In genomic region chr7:107749270-107749669, GRCm38 (mm10) we compare ENCODE assay signal across 9 mouse cellular contexts. TPM values are rescaled to one million over a fixed set of nuclear protein-coding genes. Genes with fewer than 3 reads are reported as not detected.
DNase-seq lines count a peak whose midpoint lies in the region; ATAC-seq and TF ChIP-seq lines count a peak whose summit lies in the region.
"Had no signal": no experiment of that assay in that cellular context is flagged by ENCODE, and none has a peak within 500 bp of the region (broad histone marks: within the 10 kb centered on the region; RNA-seq: fewer than 3 reads in every experiment).

No protein-coding gene starts in this region.

- intact Hi-C loops in heart, postnatal 10 days (cut with DNase I) = loop anchor here (2.0 kb wide), 2 partner anchors 30 to 88 kb away; no protein-coding TSS in a partner anchor

- no peaks in the 10 kb centered on the region for H3K27me3 ChIP-seq in cerebellum, adult 2 months (ENCODE audit: control insufficient read depth, insufficient read depth, low read length)
- H3K27me3 ChIP-seq in midbrain, embryonic 15.5 days (replicated peaks) = no peaks in the 10 kb centered on the region
- H3K27me3 ChIP-seq: liver, embryonic 13.5 days had no signal

- H3K4me3 ChIP-seq in cerebellum, adult 2 months (replicated peaks; ENCODE audit: insufficient read depth, low read depth, low read length) = no peak overlapping the region
- H3K4me3 ChIP-seq in midbrain, embryonic 15.5 days = no peak overlapping the region
- H3K4me3 ChIP-seq: liver, embryonic 13.5 days had no signal

- WGBS in cerebellum, adult 2 months = 8% methylated on average over 3 of the region's 3 CpGs
- 3% methylated on average over 3 of the region's 3 CpGs for WGBS in midbrain, embryonic 15.5 days

- no peak for DNase-seq in cerebellum, adult 2 months
- DNase-seq in cerebellum, adult 11-12 months = no peak
- peak; percentile 39 for DNase-seq in 3T3-L1 (ENCODE audit: low read depth, low spot score)
- peak; percentile 17 for DNase-seq in c-Kit-positive CD71-positive TER-119-positive erythroid progenitor cells, embryonic 14.5 days (ENCODE audit: low spot score)
- peak; percentile 30 to 68 for DNase-seq in heart, postnatal 10 days
- DNase-seq in layer of hippocampus, adult 8-10 months (ENCODE audit: low spot score in 2 of 2) = peak; percentile 17 to 23
- no peak for DNase-seq in testis, postnatal 14 days (ENCODE audit: low spot score)
- DNase-seq: liver, embryonic 13.5 days had no signal

- H3K4me2 ChIP-seq in midbrain, embryonic 15.5 days = no peak overlapping the region
- H3K4me2 ChIP-seq: liver, embryonic 13.5 days had no signal

- H3K27ac ChIP-seq in cerebellum, adult 2 months (ENCODE audit: insufficient read depth, low read length) = no peak overlapping the region
- no peak overlapping the region for H3K27ac ChIP-seq in midbrain, embryonic 15.5 days
- H3K27ac ChIP-seq: liver, embryonic 13.5 days had no signal

- no peaks in the 10 kb centered on the region for H3K4me1 ChIP-seq in cerebellum, adult 2 months (ENCODE audit: control insufficient read depth, insufficient read depth, low read length)
- no peaks in the 10 kb centered on the region for H3K4me1 ChIP-seq in midbrain, embryonic 15.5 days
- H3K4me1 ChIP-seq: liver, embryonic 13.5 days had no signal

- H3K9me3 ChIP-seq in midbrain, embryonic 15.5 days = no peaks in the 10 kb centered on the region
- H3K9me3 ChIP-seq: liver, embryonic 13.5 days had no signal

- H3K36me3 ChIP-seq in midbrain, embryonic 15.5 days (replicated peaks) = no peaks in the 10 kb centered on the region
- H3K36me3 ChIP-seq: liver, embryonic 13.5 days had no signal

- peak; percentile 14; the same call in 1 of the 2 replicates for TF ChIP-seq CTCF in cerebellum, adult 2 months (IDR thresholded peaks at IDR 0.05; ENCODE audit: borderline replicate concordance, insufficient read depth, low read depth, low read length)

- TF ChIP-seq POLR2A in cerebellum, adult 2 months (IDR thresholded peaks at IDR 0.05; ENCODE audit: borderline replicate concordance, insufficient read depth, low read length) = no peak

- peak; percentile 46; the same call in 1 of the 2 replicates for ATAC-seq in midbrain, embryonic 15.5 days (replicated peaks)

- H3K9ac ChIP-seq in midbrain, embryonic 15.5 days = no peak overlapping the region
- H3K9ac ChIP-seq: liver, embryonic 13.5 days had no signal

RNA-seq across cellular contexts. Expression of gene Cyb5r2, which starts 8.6 kb away (rescaled TPM):
- polyA plus RNA-seq in cerebellum, adult 2 months (2012; rRNA removed) = 0.47 and 0.51 TPM in 2 replicates
- not detected for total RNA-seq in heart, postnatal 10 days (2021)
- under 1 TPM in 3 of 4 experiments, not detected in 1; 0.16 to 0.43 (median 0.27) TPM for total RNA-seq in layer of hippocampus, adult 8-10 months (2022)
- 0.19 TPM in 2 replicates for polyA plus RNA-seq in midbrain, embryonic 15.5 days (2015; fragmentation: Nextera tagmentation; extraction: Ambion mirVana)

RNA-seq across cellular contexts. Expression of gene Ovch2, which starts 51.7 kb away (rescaled TPM):
- not detected in 2 replicates for polyA plus RNA-seq in cerebellum, adult 2 months (2012; rRNA removed)
- total RNA-seq in heart, postnatal 10 days (2021) = not detected
- not detected for total RNA-seq in layer of hippocampus, adult 8-10 months (2022)
- polyA plus RNA-seq in midbrain, embryonic 15.5 days (2015; fragmentation: Nextera tagmentation; extraction: Ambion mirVana) = not detected in 2 replicates
- polyA plus RNA-seq: liver, embryonic 13.5 days had no signal

Comparison
In these comparisons a context has a peak if more than half of its experiments do, and no peak if none do; other contexts are left out.
1. DNase-seq: peak in 3T3-L1 (single experiment), c-Kit-positive CD71-positive TER-119-positive erythroid progenitor cells, embryonic 14.5 days (single experiment), heart, postnatal 10 days (2 of 2) and layer of hippocampus, adult 8-10 months (2 of 2); none in cerebellum, adult 2 months (0 of 2), cerebellum, adult 11-12 months (single experiment) and testis, postnatal 14 days (single experiment).